Mouse (Mus musculus): ENCODE measurements around the gene Lzic. TPM values are rescaled to one million over a fixed set of nuclear protein-coding genes. Genes with fewer than 3 reads are reported as not detected.
A peak's percentile ranks its signal among the peaks of the same experiment; 100 is the strongest.

Lzic gene
- 5.3 and 5.6 TPM in 2 replicates for total RNA-seq (2014; rRNA removed)
- polyA plus RNA-seq (2012; rRNA removed): 3.5 and 5.7 TPM in 2 replicates

DNA sequence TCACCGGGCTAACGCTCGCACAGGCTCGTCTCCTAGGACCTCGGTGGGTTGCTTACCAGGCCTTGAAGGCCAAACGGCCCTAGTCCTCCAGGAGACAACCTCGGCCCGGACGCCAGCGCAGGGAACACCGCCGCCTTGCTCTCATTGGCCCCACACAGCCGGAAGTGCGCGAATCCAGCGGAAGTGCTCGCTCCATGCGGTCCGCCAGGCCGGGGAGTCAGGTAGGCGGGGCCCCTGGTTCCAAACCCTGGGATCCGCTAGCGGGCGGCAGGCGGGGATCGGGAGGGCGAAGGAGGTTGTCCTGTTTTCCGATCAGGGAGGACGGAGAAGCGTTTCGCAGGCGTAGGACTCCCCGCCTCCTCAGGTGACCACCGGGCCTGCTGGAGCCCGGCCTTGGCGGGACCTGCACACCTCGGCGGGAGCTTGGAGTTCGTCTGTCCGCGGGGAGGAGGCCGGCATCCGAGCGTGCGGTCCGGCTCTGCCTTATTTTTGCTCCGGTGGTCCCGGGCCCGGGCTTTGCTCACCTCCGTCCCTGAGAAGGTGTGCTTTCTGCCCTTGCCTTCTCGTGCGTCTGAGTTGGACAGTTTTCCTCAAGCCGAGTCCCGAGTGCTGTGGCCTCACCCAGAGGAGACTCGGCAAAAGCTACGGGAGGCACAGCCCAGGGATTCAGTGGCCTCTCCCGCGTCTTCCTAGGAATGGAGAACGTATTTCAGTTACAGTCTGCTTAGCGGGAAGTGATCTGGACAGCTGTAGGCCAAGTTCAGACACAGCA lies at the start of gene Lzic, which contains the start of gene Nmnat1:
Gene Lzic, plus strand, starts transcription at position 177 of the 772 bp plus-strand sequence.
Gene Nmnat1, minus strand, starts transcription at position 150 of the 772 bp plus-strand sequence.
- under 1% methylated on average over 60 of the region's 60 CpGs for WGBS

DNA sequence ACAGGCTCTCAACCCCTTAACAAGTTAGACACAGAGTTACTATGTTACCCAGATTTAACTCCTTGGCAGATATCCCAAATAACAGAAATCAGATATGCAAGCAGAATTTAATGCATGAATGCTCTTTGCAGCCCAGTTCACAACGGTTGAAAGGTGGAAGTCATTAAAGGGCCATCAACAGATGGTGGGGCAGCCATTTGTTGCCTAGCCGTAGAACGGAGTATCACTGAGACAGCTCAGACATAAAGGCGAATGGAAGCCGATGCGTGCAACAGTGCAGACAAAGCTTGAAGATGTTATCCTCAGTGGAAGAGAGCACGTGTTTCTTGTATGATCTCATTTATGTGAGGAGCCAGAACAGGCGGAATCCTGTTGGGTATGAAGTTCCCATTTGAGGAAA lies 44.5 kb upstream of the Lzic start:
- no peak for DNase-seq (ENCODE audit: extremely low read depth, low read depth, low spot score)
- Histone ChIP-seq H3K9ac (ENCODE audit: low read depth, low read length) (no peak overlapping the region), H3K36me3 (ENCODE audit: control insufficient read depth, insufficient read depth, low read length) (no peaks in the 10 kb centered on the region), H3K27me3 (ENCODE audit: control insufficient read depth, insufficient read depth, low read length) (no peaks in the 10 kb centered on the region), H3K4me1 (ENCODE audit: control insufficient read depth, insufficient read depth, low read length) (0 out of 2 replicates have a peak, but pooled peaks cover 2% of the 10 kb centered on the region), H3K79me2 (ENCODE audit: control insufficient read depth, insufficient read depth, low read length) (no peaks in the 10 kb centered on the region), H3K4me3 (ENCODE audit: insufficient read depth, low read depth, low read length) (no peak overlapping the region), H3K27ac (replicated peaks; ENCODE audit: insufficient read depth, low read depth, low read length) (no peak overlapping the region)
- 90% methylated on average over 8 of the region's 8 CpGs for WGBS
- no peak for TF ChIP-seq POLR2A (IDR thresholded peaks at IDR 0.05; ENCODE audit: extremely low read depth, insufficient read depth, low read length)

More for the DNA sequence above, at the start of gene Lzic, which contains the start of gene Nmnat1:
- DNase-seq (ENCODE audit: extremely low read depth, low read depth, low spot score): peak; percentile 88
- Histone ChIP-seq H3K36me3 (ENCODE audit: control insufficient read depth, insufficient read depth, low read length) (peaks cover 19% of the 10 kb centered on the region), H3K27ac (replicated peaks; ENCODE audit: insufficient read depth, low read depth, low read length) (peak within 1 kb of the TSS; percentile 94), H3K4me1 (ENCODE audit: control insufficient read depth, insufficient read depth, low read length) (peaks cover 3% of the 10 kb centered on the region; the same call in 1 of the 2 replicates), H3K4me3 (ENCODE audit: insufficient read depth, low read depth, low read length) (peak within 1 kb of the TSS; percentile 64), H3K9ac (ENCODE audit: low read depth, low read length) (peak within 1 kb of the TSS; percentile 81), H3K79me2 (ENCODE audit: control insufficient read depth, insufficient read depth, low read length) (peaks cover 4% of the 10 kb centered on the region; the same call in 1 of the 2 replicates), H3K27me3 (ENCODE audit: control insufficient read depth, insufficient read depth, low read length) (no peaks in the 10 kb centered on the region)
- TF ChIP-seq CTCF (IDR thresholded peaks at IDR 0.05; ENCODE audit: low read depth, low read length) (no peak), POLR2A (IDR thresholded peaks at IDR 0.05; ENCODE audit: extremely low read depth, insufficient read depth, low read length) (0 out of 2 replicates have a peak, but pooled peaks have one; percentile 68)

DNA sequence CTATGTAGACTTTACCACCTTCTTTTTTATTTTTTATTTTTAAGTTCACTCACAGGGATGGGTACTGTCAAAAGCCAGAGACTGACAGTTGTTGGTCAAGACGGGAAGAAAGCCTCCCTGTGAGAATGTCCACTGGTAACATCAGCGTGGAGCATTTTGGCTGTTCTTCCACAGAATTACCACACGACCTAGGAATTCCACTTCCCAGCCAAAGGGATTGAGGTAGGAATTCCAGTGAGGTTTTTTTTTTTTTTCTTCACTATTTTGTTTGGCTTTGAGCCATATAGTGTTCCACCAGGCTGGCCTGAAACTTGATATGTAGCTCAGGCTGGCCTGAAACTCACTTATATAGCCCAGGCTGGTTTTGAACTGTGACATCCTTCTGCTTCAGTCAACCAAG lies 42.6 kb upstream of the Lzic start:
- Histone ChIP-seq H3K27me3 (ENCODE audit: control insufficient read depth, insufficient read depth, low read length) (no peaks in the 10 kb centered on the region), H3K79me2 (ENCODE audit: control insufficient read depth, insufficient read depth, low read length) (no peaks in the 10 kb centered on the region), H3K36me3 (ENCODE audit: control insufficient read depth, insufficient read depth, low read length) (no peaks in the 10 kb centered on the region), H3K4me3 (ENCODE audit: insufficient read depth, low read depth, low read length) (no peak overlapping the region), H3K27ac (replicated peaks; ENCODE audit: insufficient read depth, low read depth, low read length) (no peak overlapping the region), H3K4me1 (ENCODE audit: control insufficient read depth, insufficient read depth, low read length) (0 out of 2 replicates have a peak, but pooled peaks cover 2% of the 10 kb centered on the region), H3K9ac (ENCODE audit: low read depth, low read length) (no peak overlapping the region)
- DNase-seq (ENCODE audit: extremely low read depth, low read depth, low spot score): peak; percentile 43
- WGBS: 25% methylated on average over 3 of the region's 3 CpGs
- TF ChIP-seq CTCF (IDR thresholded peaks at IDR 0.05; ENCODE audit: low read depth, low read length) (no peak), POLR2A (IDR thresholded peaks at IDR 0.05; ENCODE audit: extremely low read depth, insufficient read depth, low read length) (no peak)

DNA sequence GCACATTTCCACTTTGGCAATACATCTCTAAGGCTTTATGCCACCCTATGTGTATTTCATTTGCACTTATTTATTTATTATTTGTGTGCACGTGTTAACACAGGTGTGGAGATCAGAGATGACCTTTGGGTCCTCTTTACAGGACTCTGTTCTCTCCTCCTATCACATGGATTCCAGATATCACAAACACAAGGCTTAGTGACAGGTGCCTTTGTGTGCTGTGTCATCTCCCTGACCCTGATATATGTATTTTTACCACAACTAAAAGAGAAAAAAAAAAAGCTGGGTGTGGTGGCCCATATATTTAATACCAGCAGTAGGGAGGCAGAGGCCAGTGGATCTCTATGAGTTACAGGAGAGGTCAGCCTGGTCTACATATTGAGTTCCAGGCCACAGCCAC lies 40.6 kb upstream of the Lzic start:
- no peak for DNase-seq (ENCODE audit: extremely low read depth, low read depth, low spot score)
- no peak overlapping the region for H3K4me3 ChIP-seq (ENCODE audit: insufficient read depth, low read depth, low read length)
- TF ChIP-seq CTCF (IDR thresholded peaks at IDR 0.05; ENCODE audit: low read depth, low read length): no peak
- no peak for TF ChIP-seq POLR2A (IDR thresholded peaks at IDR 0.05; ENCODE audit: extremely low read depth, insufficient read depth, low read length)
- no peaks in the 10 kb centered on the region for H3K79me2 ChIP-seq (ENCODE audit: control insufficient read depth, insufficient read depth, low read length)
- 50% methylated on average over 1 of the region's 1 CpGs for WGBS
- 0 out of 2 replicates have a peak, but pooled peaks cover 2% of the 10 kb centered on the region for H3K4me1 ChIP-seq (ENCODE audit: control insufficient read depth, insufficient read depth, low read length)
- H3K27me3 ChIP-seq (ENCODE audit: control insufficient read depth, insufficient read depth, low read length): no peaks in the 10 kb centered on the region
- no peaks in the 10 kb centered on the region for H3K36me3 ChIP-seq (ENCODE audit: control insufficient read depth, insufficient read depth, low read length)
- H3K27ac ChIP-seq (replicated peaks; ENCODE audit: insufficient read depth, low read depth, low read length): no peak overlapping the region
- no peak overlapping the region for H3K9ac ChIP-seq (ENCODE audit: low read depth, low read length)

GRCm38 (mm10) chr4:149444964-149445701 lies 39.9 kb upstream of the Lzic start:
- H3K79me2 ChIP-seq (ENCODE audit: control insufficient read depth, insufficient read depth, low read length): no peaks in the 10 kb centered on the region
- 0 out of 2 replicates have a peak, but pooled peaks cover 2% of the 10 kb centered on the region for H3K4me1 ChIP-seq (ENCODE audit: control insufficient read depth, insufficient read depth, low read length)
- DNase-seq (ENCODE audit: extremely low read depth, low read depth, low spot score): peak; percentile 81
- H3K27me3 ChIP-seq (ENCODE audit: control insufficient read depth, insufficient read depth, low read length): no peaks in the 10 kb centered on the region
- TF ChIP-seq CTCF (IDR thresholded peaks at IDR 0.05; ENCODE audit: low read depth, low read length) (peak; percentile 94), POLR2A (IDR thresholded peaks at IDR 0.05; ENCODE audit: extremely low read depth, insufficient read depth, low read length) (no peak)
- no peaks in the 10 kb centered on the region for H3K36me3 ChIP-seq (ENCODE audit: control insufficient read depth, insufficient read depth, low read length)
- 1% methylated on average over 36 of the region's 36 CpGs for WGBS
- 0 out of 2 replicates have a peak overlapping the region, but pooled peaks have one; percentile 0 for H3K9ac ChIP-seq (ENCODE audit: low read depth, low read length)
- H3K4me3 ChIP-seq (ENCODE audit: insufficient read depth, low read depth, low read length): no peak overlapping the region
- no peak overlapping the region for H3K27ac ChIP-seq (replicated peaks; ENCODE audit: insufficient read depth, low read depth, low read length)

All from liver, adult 2 months (tissue).